Mouse (Mus musculus) neural tube, embryonic 13.5 days (tissue): ENCODE data around the gene Spp2. TPM values are rescaled to one million over a fixed set of nuclear protein-coding genes. Genes with fewer than 3 reads are reported as not detected.

Experiments used
- ATAC-seq: fragments of 200-750 bp; cut with Nextera tagmentation; 2 replicates; pipeline ENCODE4 v1.8.0; 2017; ENCODE audit warnings: low read depth, mild to moderate bottlenecking, moderate TSS enrichment, moderate library complexity
- H3K27ac ChIP-seq: fragments of 300-500 bp; sonication (generic); replicated peaks from 2 replicates; pipeline ENCODE4 v1.5.1; 2015; ENCODE audit warnings: moderate library complexity, mild to moderate bottlenecking, inconsistent platforms
- H3K27me3 ChIP-seq: fragments of 300-500 bp; sonication (generic); 2 replicates; pipeline ENCODE4 v1.6.1; 2015; ENCODE audit warnings: mild to moderate bottlenecking, inconsistent platforms
- H3K36me3 ChIP-seq: fragments of 300-500 bp; sonication (generic); 2 replicates; pipeline ENCODE4 v1.6.1; 2015; ENCODE audit warnings: mild to moderate bottlenecking, inconsistent platforms
- H3K4me1 ChIP-seq: fragments of 300-500 bp; sonication (generic); replicated peaks from 2 replicates; pipeline ENCODE4 v1.6.1; 2015; ENCODE audit warnings: inconsistent platforms
- H3K4me2 ChIP-seq: fragments of 300-500 bp; sonication (generic); 2 replicates; pipeline ENCODE4 v1.6.1; 2015; ENCODE audit warnings: inconsistent platforms, mild to moderate bottlenecking, moderate library complexity
- H3K4me3 ChIP-seq: fragments of 300-500 bp; sonication (generic); 2 replicates; pipeline ENCODE4 v1.5.1; 2015; ENCODE audit warnings: mild to moderate bottlenecking, inconsistent platforms
- H3K9ac ChIP-seq: fragments of 300-500 bp; sonication (generic); 2 replicates; pipeline ENCODE4 v1.6.1; 2015; ENCODE audit warnings: moderate library complexity, mild to moderate bottlenecking, inconsistent platforms
- H3K9me3 ChIP-seq: fragments of 300-500 bp; sonication (generic); 2 replicates; pipeline ENCODE4 v1.6.1; 2016; ENCODE audit warnings: inconsistent platforms
- WGBS: fragments of 180-500 bp; shearing (Covaris S2); methylation state at CpG from one replicate; pipeline ENCODE4 v1.1.7; 2015; 5-methylcytosine and 5-hydroxymethylcytosine counted together
- polyA plus RNA-seq: library from polyadenylated mRNA; unstranded; fragments of >200 nt; fragmentation: Nextera tagmentation; extraction: Ambion mirVana; gene quantifications from 2 replicates; pipeline ENCODE4 v1.2.1, GENCODE M21; 2015

Spp2 gene
- polyA plus RNA-seq, 1 experiment from 2014 or later = 0.54 TPM

- Histone ChIP-seq H3K9ac (no peak overlapping the region), H3K36me3 (no peaks in the 10 kb centered on the region), H3K4me3 (no peak overlapping the region), H3K9me3 (no peaks in the 10 kb centered on the region), H3K27ac (no peak overlapping the region), H3K4me2 (no peak overlapping the region), H3K27me3 (no peaks in the 10 kb centered on the region), H3K4me1 (no peaks in the 10 kb centered on the region)
- 81% methylated on average over 2 of the region's 2 CpGs for WGBS
- ATAC-seq = no peak
Observed at GRCm38 (mm10) chr1:88418943-88419342, 12.2 kb downstream of the Spp2 start.

- Histone ChIP-seq H3K4me3 (no peak overlapping the region), H3K4me1 (peaks cover 3% of the 10 kb centered on the region; the same call in 1 of the 2 replicates), H3K27ac (no peak overlapping the region), H3K36me3 (no peaks in the 10 kb centered on the region), H3K9ac (no peak overlapping the region), H3K9me3 (no peaks in the 10 kb centered on the region), H3K27me3 (no peaks in the 10 kb centered on the region), H3K4me2 (no peak overlapping the region)
- ATAC-seq = no peak
- 87% methylated on average over 10 of the region's 10 CpGs for WGBS
Observed at GRCm38 (mm10) chr1:88422045-88422444, 15.3 kb downstream of the Spp2 start.

- Histone ChIP-seq H3K4me1 (peaks cover 3% of the 10 kb centered on the region; the same call in 1 of the 2 replicates), H3K27me3 (no peaks in the 10 kb centered on the region), H3K4me2 (no peak overlapping the region), H3K9me3 (no peaks in the 10 kb centered on the region), H3K36me3 (no peaks in the 10 kb centered on the region), H3K4me3 (no peak overlapping the region), H3K9ac (no peak overlapping the region), H3K27ac (no peak overlapping the region)
- ATAC-seq = no peak
- WGBS = 60% methylated on average over 7 of the region's 7 CpGs
Observed at GRCm38 (mm10) chr1:88422846-88423395, 16.2 kb downstream of the Spp2 start.

GRCm38 (mm10) chr1:88424602-88425252 lies 18.0 kb downstream of the Spp2 start:
- Histone ChIP-seq H3K4me3 (no peak overlapping the region), H3K4me2 (no peak overlapping the region), H3K27me3 (no peaks in the 10 kb centered on the region), H3K9ac (no peak overlapping the region; the same call in 1 of the 2 replicates), H3K4me1 (peaks cover 8% of the 10 kb centered on the region), H3K9me3 (no peaks in the 10 kb centered on the region), H3K36me3 (no peaks in the 10 kb centered on the region), H3K27ac (no peak overlapping the region)
- WGBS = 30% methylated on average over 8 of the region's 8 CpGs
- peak; percentile 56 for ATAC-seq

- Histone ChIP-seq H3K4me2 (no peak overlapping the region), H3K36me3 (no peaks in the 10 kb centered on the region), H3K9me3 (no peaks in the 10 kb centered on the region), H3K4me1 (peaks cover 10% of the 10 kb centered on the region), H3K27me3 (no peaks in the 10 kb centered on the region), H3K9ac (no peak overlapping the region), H3K4me3 (no peak overlapping the region), H3K27ac (no peak overlapping the region)
- WGBS = 80% methylated on average over 11 of the region's 11 CpGs
- ATAC-seq = no peak
Observed at GRCm38 (mm10) chr1:88427987-88428741, 21.4 kb downstream of the Spp2 start.

- no peaks in the 10 kb centered on the region for H3K9me3 ChIP-seq
- ATAC-seq = 0 out of 2 replicates have a peak, but pooled peaks have one; percentile 27
- no peak overlapping the region for H3K27ac ChIP-seq
- H3K9ac ChIP-seq = no peak overlapping the region
- H3K36me3 ChIP-seq = no peaks in the 10 kb centered on the region
- 33% methylated on average over 1 of the region's 1 CpGs for WGBS
- H3K4me1 ChIP-seq = peaks cover 10% of the 10 kb centered on the region
- no peaks in the 10 kb centered on the region for H3K27me3 ChIP-seq
- H3K4me3 ChIP-seq = no peak overlapping the region
- H3K4me2 ChIP-seq = no peak overlapping the region
Observed at GRCm38 (mm10) chr1:88429413-88429812, 22.7 kb downstream of the Spp2 start.

GRCm38 (mm10) chr1:88431262-88431661 lies 24.5 kb downstream of the Spp2 start:
- Histone ChIP-seq H3K4me3 (no peak overlapping the region), H3K9ac (no peak overlapping the region), H3K9me3 (no peaks in the 10 kb centered on the region), H3K4me1 (peaks cover 7% of the 10 kb centered on the region), H3K36me3 (no peaks in the 10 kb centered on the region), H3K27me3 (no peaks in the 10 kb centered on the region), H3K27ac (no peak overlapping the region), H3K4me2 (no peak overlapping the region)
- ATAC-seq = no peak
- WGBS = 83% methylated on average over 4 of the region's 4 CpGs

GRCm38 (mm10) chr1:88432601-88433000 lies 25.8 kb downstream of the Spp2 start:
- Histone ChIP-seq H3K4me1 (peaks cover 7% of the 10 kb centered on the region), H3K9ac (no peak overlapping the region), H3K4me3 (no peak overlapping the region), H3K36me3 (no peaks in the 10 kb centered on the region), H3K9me3 (no peaks in the 10 kb centered on the region), H3K4me2 (no peak overlapping the region), H3K27ac (no peak overlapping the region), H3K27me3 (no peaks in the 10 kb centered on the region)
- WGBS = 49% methylated on average over 3 of the region's 3 CpGs
- no peak for ATAC-seq

- Histone ChIP-seq H3K4me1 (peaks cover 7% of the 10 kb centered on the region), H3K9me3 (no peaks in the 10 kb centered on the region), H3K9ac (no peak overlapping the region), H3K27ac (no peak overlapping the region), H3K4me3 (no peak overlapping the region), H3K27me3 (no peaks in the 10 kb centered on the region), H3K4me2 (no peak overlapping the region), H3K36me3 (no peaks in the 10 kb centered on the region)
- WGBS = 76% methylated on average over 6 of the region's 6 CpGs
- ATAC-seq = no peak
Observed at GRCm38 (mm10) chr1:88433096-88433883, 26.5 kb downstream of the Spp2 start.

- Histone ChIP-seq H3K4me1 (peaks cover 7% of the 10 kb centered on the region), H3K27ac (no peak overlapping the region), H3K9me3 (no peaks in the 10 kb centered on the region), H3K9ac (no peak overlapping the region), H3K27me3 (no peaks in the 10 kb centered on the region), H3K4me3 (no peak overlapping the region), H3K4me2 (no peak overlapping the region), H3K36me3 (no peaks in the 10 kb centered on the region)
- ATAC-seq = no peak
- 68% methylated on average over 4 of the region's 4 CpGs for WGBS
Observed at GRCm38 (mm10) chr1:88434057-88434456, 27.3 kb downstream of the Spp2 start.

GRCm38 (mm10) chr1:88437206-88438126 lies 30.7 kb downstream of the Spp2 start:
- 79% methylated on average over 9 of the region's 9 CpGs for WGBS
- no peak for ATAC-seq
- no peak overlapping the region for H3K9ac ChIP-seq
- H3K27me3 ChIP-seq = no peaks in the 10 kb centered on the region
- H3K9me3 ChIP-seq = no peaks in the 10 kb centered on the region
- no peak overlapping the region for H3K4me2 ChIP-seq
- no peak overlapping the region for H3K27ac ChIP-seq
- no peak overlapping the region for H3K4me3 ChIP-seq
- no peaks in the 10 kb centered on the region for H3K4me1 ChIP-seq
- H3K36me3 ChIP-seq = no peaks in the 10 kb centered on the region
